Mouse (Mus musculus) lung, postnatal 0 days (tissue): ENCODE measurements at regions not wholly inside any gene's neighbourhood (a gene's known extent, or its start where the extent isn't known, plus 50 kb on each side); places are given as distances from the start of the nearest gene placed in this dataset.

Experiments
- CTCF ChIP-seq: IDR thresholded peaks from 2 replicates; pipeline ENCODE4 v1.5.1; 2016; ENCODE audit warnings: antibody characterized with exemption, mild to moderate bottlenecking
- EP300 ChIP-seq: IDR thresholded peaks from 2 replicates; pipeline ENCODE4 v1.6.1; 2016; ENCODE audit warnings: antibody characterized with exemption, mild to moderate bottlenecking, control low read depth

DNA sequence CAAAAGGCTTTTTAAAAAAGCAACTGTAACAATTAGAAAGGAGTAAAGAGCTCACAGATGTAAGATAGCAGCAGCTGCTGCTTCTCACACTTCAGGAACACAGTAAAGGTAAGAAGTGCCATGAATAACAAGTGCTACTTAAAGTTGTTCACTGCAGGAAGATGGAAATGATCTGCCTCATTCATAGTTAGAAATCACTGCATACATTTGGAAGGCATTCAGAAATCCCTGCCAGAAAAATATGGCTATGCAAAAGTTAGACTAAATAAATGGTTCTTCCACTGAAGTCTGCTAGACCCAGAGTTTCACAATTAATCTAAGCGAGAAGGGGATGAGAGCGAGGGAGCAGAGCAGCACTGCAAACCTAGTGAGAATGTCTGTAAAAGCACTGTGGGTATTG is 102.5 kb upstream of the Htr2a start:
- TF ChIP-seq CTCF (no peak), EP300 (no peak)
